Mouse (Mus musculus) heart, adult 2 months (tissue): ENCODE data around the gene Otos.

Source experiments
- CTCF ChIP-seq: fragments of 200-600 bp; IDR thresholded peaks from 2 replicates; pipeline ENCODE4 v1.8.1; 2022; ENCODE audit warnings: antibody characterized with exemption, mild to moderate bottlenecking, moderate library complexity
- POLR2A ChIP-seq: fragments of 200-500 bp; IDR thresholded peaks from 2 replicates; pipeline ENCODE4 v1.6.1; 2011; ENCODE audit warnings: mild to moderate bottlenecking, low read depth, low read length, control low read depth; ENCODE audit not compliant: insufficient read depth

DNA sequence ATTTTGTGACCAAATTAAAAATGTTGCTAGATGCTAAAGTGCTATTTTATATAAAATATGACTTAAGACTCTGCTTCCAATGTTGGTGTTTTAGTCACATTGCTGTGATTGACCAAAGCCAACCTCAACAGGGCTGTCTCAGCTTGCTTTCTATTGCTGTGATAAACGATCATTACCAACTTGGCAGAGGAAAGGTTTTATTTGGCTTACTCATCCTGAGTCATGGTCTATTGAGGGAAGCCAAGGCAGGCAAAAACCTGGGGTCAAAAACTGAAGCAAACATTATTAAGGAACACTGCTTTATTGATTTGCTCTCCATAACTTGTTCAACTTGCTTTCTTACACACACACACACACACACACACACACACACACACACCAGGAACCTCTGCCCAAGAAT, 32.6 kb downstream of the Otos start:
- no peak for TF ChIP-seq CTCF
- no peak for TF ChIP-seq POLR2A
